Mouse (Mus musculus) lung, postnatal 0 days (tissue): ENCODE measurements at regions not wholly inside any gene's neighbourhood (a gene's known extent, or its start where the extent isn't known, plus 50 kb on each side); places are given as distances from the start of the nearest gene placed in this dataset.

Experiments used
- CTCF ChIP-seq: IDR thresholded peaks from 2 replicates; pipeline ENCODE4 v1.5.1; 2016; ENCODE audit warnings: antibody characterized with exemption, mild to moderate bottlenecking
- EP300 ChIP-seq: IDR thresholded peaks from 2 replicates; pipeline ENCODE4 v1.6.1; 2016; ENCODE audit warnings: antibody characterized with exemption, mild to moderate bottlenecking, control low read depth

DNA sequence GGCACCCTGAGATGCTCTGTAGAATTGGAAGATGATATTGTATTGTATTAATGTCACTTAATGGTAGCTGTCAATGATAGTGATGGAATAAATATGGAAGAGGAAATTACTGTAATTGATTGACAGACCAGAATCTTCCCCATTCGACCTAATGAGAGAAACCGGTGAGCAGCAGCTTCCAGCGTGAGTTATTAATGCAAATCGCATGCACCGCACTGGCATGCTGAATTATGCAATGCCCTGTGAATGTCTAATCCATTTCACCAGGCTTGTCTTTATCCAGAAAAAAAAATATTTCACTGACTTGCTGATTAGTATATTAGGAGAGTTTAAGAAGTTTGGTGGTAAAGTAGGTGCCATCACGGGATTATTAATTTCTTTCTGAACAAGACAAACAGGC, 384.2 kb upstream of the Jarid2 start:
- TF ChIP-seq CTCF, result no peak
- TF ChIP-seq EP300, result no peak
